Mouse (Mus musculus): Measurements from ENCODE around the gene Krtap12-1.

- TF ChIP-seq CTCF (IDR thresholded peaks at IDR 0.05; ENCODE audit: low read depth, low read length) (no peak), POLR2A (IDR thresholded peaks at IDR 0.05; ENCODE audit: borderline replicate concordance, low read depth, low read length) (no peak)
These were observed 6.7 kb upstream of the Krtap12-1 start for GRCm38 (mm10) chr10:77713734-77714133.
